Mouse (Mus musculus) G1E (cell line): ENCODE data around the gene Dusp5.

Experiments
- CTCF ChIP-seq: IDR thresholded peaks from 2 replicates; pipeline ENCODE4 v1.5.1; 2012; ENCODE audit warnings: low read depth, low read length, inconsistent platforms, mixed read lengths
- GATA1 ChIP-seq: IDR thresholded peaks from 2 replicates; pipeline ENCODE4 v1.6.1; 2012; ENCODE audit warnings: borderline replicate concordance, low read length, inconsistent platforms, mixed read lengths

DNA sequence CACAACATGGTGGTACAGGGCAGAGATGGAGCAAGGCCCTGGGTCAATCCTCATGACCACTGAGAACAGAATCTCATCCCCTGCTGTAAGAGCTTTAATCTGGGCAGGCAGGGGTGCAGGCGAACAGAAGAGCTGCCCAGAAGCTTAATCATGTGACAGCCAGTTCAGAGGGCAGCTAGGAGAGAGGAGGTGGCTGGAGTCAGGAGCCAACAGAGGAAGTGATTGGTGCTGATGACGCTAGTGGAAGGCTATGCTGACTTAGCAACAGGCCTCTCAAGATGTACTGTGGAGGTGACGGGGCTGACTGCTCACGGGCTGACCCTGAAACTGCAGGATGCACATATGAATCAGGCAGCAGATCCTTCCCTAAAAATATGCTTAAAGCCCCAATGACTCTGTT lies 35.3 kb downstream of the Dusp5 start:
- TF ChIP-seq CTCF = no peak
- no peak for TF ChIP-seq GATA1
